Mouse (Mus musculus): Measurements from ENCODE around the gene Mfsd12.

DNA sequence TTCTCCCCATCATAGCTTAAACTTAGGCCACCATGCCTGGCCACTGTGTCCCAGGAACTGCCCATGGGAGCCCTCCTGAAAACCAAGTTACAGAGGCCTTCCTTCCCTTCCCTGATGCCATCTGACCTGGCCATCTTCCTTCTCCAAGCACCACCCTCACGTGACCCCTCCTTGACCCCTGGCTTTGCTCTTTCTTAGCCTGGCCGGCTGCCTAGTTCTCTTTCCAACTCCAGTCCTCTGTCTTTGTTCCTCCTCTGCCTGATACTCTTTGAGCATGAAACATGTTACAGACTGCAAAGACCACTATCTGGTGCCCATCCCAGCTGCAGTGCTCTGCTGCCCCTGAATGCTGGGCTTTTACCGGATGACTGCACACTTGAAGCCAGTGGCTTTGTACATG is 32.1 kb downstream of the Mfsd12 start:
- TF ChIP-seq MEF2A (IDR thresholded peaks at IDR 0.05; ENCODE audit: borderline replicate concordance, low read depth, low read length) (no peak), MAX (IDR thresholded peaks at IDR 0.05; ENCODE audit: low read length) (no peak), ZC3H11A (IDR thresholded peaks at IDR 0.05; ENCODE audit: low read depth, low read length) (no peak), EP300 (IDR thresholded peaks at IDR 0.05; ENCODE audit: low read length) (no peak), PAX5 (IDR thresholded peaks at IDR 0.05; ENCODE audit: low read length) (no peak), ELF1 (IDR thresholded peaks at IDR 0.05; ENCODE audit: low read depth, low read length) (no peak)
